Mouse (Mus musculus) brown adipose tissue, adult 24 weeks (tissue): ENCODE measurements at regions not wholly inside any gene's neighbourhood (a gene's known extent, or its start where the extent isn't known, plus 50 kb on each side); places are given as distances from the start of the nearest gene placed in this dataset.
"Not testable (repeated sequence)": the region's sequence is repeated elsewhere in the genome, so short reads cannot be mapped to it uniquely, and the experiment has no call there.

ENCODE experiments used
- H3K27ac ChIP-seq: fragments of 200-500 bp; replicated peaks from 2 replicates; pipeline ENCODE4 v1.5.1; 2012; ENCODE audit warnings: low read depth, mild to moderate bottlenecking, low read length
- H3K4me1 ChIP-seq: fragments of 200-500 bp; 2 replicates; pipeline ENCODE4 v1.6.1; 2012; ENCODE audit warnings: low read length, mixed read lengths; ENCODE audit not compliant: control insufficient read depth, insufficient read depth, insufficient read length
- H3K4me3 ChIP-seq: fragments of 200-500 bp; 2 replicates; pipeline ENCODE4 v1.5.1; 2012; ENCODE audit warnings: low read depth, mild to moderate bottlenecking, low read length, moderate library complexity; ENCODE audit not compliant: insufficient read depth

- Histone ChIP-seq H3K4me1 (no peaks in the 10 kb centered on the region), H3K4me3 (no peak overlapping the region), H3K27ac (no peak overlapping the region)
Measured at GRCm38 (mm10) chr8:113990718-113991117, 142.2 kb upstream of the Adamts18 start.

- H3K4me3 ChIP-seq, result no peak overlapping the region
- peaks cover 3% of the 10 kb centered on the region; the same call in 1 of the 2 replicates for H3K4me1 ChIP-seq
- no peak overlapping the region for H3K27ac ChIP-seq
Measured at GRCm38 (mm10) chr8:113998881-113999280, 134.5 kb upstream of the Nudt7 start.

DNA sequence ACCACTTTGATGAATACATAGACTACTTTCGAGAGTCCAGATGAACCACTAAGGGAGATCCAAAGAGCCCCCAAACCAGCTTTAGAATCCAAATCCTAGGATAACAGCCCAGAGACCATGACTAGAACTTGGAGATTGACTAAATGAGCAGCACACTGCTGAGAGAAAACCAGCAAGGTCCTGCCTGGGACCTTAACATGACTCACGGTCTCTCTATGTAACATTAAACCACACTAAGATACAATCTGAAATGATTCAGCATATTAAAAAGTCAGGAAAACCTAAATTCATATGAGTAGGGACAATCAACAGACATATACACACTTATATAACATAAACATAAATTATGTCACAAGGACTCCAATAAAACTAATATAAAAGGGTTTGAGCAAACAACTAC is 131.7 kb upstream of the Nudt7 start:
- Histone ChIP-seq H3K27ac (no peak overlapping the region), H3K4me3 (no peak overlapping the region), H3K4me1 (peaks cover 3% of the 10 kb centered on the region; the same call in 1 of the 2 replicates)

DNA sequence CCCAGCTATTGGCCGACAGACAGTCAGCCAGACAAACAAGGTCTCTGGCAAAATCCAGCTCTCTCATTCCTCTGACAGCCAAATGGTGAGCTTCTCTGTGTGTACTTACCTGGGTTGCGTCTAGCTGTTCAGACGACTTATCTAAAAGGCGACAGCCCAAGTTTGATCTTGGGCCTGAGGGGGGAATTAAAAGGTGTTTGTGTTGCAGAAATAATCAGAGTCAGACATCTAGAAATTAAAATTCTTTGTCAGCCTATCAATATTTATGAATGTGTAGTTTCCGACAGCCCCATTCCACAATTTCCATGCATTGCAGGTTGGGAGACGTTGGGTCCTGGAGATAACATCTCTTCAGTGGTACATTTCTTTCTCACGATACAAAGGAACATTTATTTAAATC is 128.9 kb upstream of the Nudt7 start:
- Histone ChIP-seq H3K4me1 (no peaks in the 10 kb centered on the region), H3K27ac (no peak overlapping the region), H3K4me3 (no peak overlapping the region)

DNA sequence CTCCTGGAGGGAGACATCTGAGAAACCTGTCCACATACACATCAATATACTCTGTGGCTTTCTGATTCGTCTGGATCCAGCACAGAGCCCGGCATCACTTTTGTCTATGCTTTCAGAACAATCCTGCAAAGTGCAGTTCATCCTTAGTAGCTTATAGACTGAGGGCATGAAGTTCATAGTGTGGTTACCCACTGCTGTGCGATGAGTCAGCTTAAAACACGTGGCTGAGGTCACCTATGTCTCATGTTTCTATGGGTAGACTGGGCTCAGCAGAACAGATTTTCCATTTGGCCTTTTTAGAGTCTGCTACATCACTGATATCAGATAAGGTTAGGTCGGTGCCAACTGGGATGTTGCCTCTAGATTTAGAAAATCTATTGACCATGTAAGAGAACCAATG is 126.8 kb upstream of the Nudt7 start:
- Histone ChIP-seq H3K4me3 (no peak overlapping the region), H3K4me1 (no peaks in the 10 kb centered on the region), H3K27ac (no peak overlapping the region)

DNA sequence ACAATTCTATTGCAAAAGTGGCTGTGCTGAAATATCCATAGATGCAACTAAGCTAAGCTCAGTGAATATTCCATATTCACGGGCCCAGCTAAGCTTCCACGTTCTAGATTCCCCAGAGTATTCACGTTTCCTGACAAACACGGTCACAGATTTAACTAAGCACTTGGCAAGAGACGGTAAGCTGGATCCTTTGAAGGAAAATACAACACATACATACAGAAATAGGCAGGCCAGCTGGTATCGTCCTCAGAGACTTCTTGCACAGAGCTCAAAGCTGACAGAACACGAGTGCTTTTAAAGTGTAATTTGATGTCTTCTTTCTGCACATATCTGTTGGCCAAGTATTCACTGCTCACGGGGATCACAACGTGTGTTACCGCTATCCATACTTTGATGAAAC is 126.3 kb upstream of the Nudt7 start:
- H3K4me3 ChIP-seq, result no peak overlapping the region
- no peak overlapping the region for H3K27ac ChIP-seq
- no peaks in the 10 kb centered on the region for H3K4me1 ChIP-seq

DNA sequence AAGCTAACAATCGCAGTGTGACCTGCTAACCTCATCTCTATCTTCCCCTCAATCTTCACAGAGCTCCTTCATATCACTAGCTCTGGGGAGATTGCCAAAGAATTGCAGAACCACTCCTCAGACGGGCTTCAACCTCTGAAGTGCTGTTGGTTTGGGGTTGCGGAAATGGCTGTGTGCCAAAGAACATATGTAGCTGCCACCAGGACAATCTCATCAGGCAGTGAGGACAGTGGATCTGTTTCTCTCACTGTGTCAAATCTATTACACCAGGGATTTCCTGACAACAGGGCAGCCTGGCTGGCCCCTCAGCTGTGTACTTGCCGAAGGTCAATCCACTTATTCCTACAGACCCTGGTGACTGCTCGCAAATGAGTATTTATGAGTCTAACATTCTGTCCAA is 115.0 kb upstream of the Nudt7 start:
- no peaks in the 10 kb centered on the region for H3K4me1 ChIP-seq
- no peak overlapping the region for H3K27ac ChIP-seq
- no peak overlapping the region for H3K4me3 ChIP-seq

DNA sequence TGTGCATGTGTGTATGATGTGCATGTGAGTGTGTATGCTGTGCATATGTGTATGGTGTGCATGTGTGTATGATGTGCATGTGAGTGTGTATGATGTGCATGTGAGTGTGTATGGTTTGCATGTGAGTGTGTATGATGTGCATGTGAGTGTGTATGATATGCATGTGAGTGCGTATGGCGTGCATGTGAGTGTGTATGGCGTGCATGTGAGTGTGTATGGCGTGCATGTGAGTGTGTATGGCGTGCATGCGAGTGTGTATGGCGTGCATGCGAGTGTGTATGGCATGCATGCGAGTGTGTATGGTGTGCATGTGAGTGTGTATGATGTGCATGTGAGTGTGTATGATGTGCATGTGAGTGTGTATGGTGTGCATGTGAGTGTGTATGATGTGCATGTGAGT is 103.2 kb upstream of the Nudt7 start:
- H3K4me3 ChIP-seq, H3K27ac ChIP-seq, H3K4me1 ChIP-seq: not testable (repeated sequence)

- Histone ChIP-seq H3K4me3 (no peak overlapping the region), H3K4me1 (no peaks in the 10 kb centered on the region), H3K27ac (no peak overlapping the region)
Measured at GRCm38 (mm10) chr8:114052426-114052825, 80.9 kb upstream of the Nudt7 start.

- Histone ChIP-seq H3K4me1 (no peaks in the 10 kb centered on the region), H3K27ac (no peak overlapping the region), H3K4me3 (no peak overlapping the region)
Measured at GRCm38 (mm10) chr8:114063566-114063965, 69.8 kb upstream of the Nudt7 start.

- no peak overlapping the region for H3K27ac ChIP-seq
- H3K4me1 ChIP-seq, result no peaks in the 10 kb centered on the region
- H3K4me3 ChIP-seq, result no peak overlapping the region
Measured at GRCm38 (mm10) chr8:114072330-114072729, 61.0 kb upstream of the Nudt7 start.

GRCm38 (mm10) chr8:114074122-114074521 is 59.2 kb upstream of the Nudt7 start:
- H3K4me3 ChIP-seq, result no peak overlapping the region
- no peaks in the 10 kb centered on the region for H3K4me1 ChIP-seq
- no peak overlapping the region for H3K27ac ChIP-seq

GRCm38 (mm10) chr8:114076701-114077100 is 56.7 kb upstream of the Nudt7 start:
- Histone ChIP-seq H3K27ac (no peak overlapping the region), H3K4me3 (no peak overlapping the region)

GRCm38 (mm10) chr8:114081049-114081756 is 52.2 kb upstream of the Nudt7 start:
- H3K27ac ChIP-seq, result no peak overlapping the region
- H3K4me3 ChIP-seq, result no peak overlapping the region
- no peaks in the 10 kb centered on the region for H3K4me1 ChIP-seq

More at GRCm38 (mm10) chr8:114076701-114077100, 56.7 kb upstream of the Nudt7 start:
- no peaks in the 10 kb centered on the region for H3K4me1 ChIP-seq

DNA sequence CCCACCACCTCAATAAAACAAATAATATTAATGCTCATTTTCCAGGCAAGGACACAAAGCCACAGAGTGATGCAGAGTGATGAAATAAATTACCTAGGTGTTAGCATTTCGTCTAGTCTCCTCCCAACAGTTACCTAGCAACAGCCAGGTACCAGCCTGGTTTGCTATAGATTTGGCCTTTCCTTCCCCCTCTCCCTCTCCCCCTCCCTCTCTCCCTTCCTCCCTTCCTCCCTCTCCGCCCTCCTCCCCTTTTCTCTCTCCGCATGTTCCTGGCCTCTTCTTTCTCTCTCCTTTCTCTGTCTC is 51.6 kb upstream of the Nudt7 start:
- H3K27ac ChIP-seq, result no peak overlapping the region
- H3K4me3 ChIP-seq, result no peak overlapping the region
- H3K4me1 ChIP-seq, result no peaks in the 10 kb centered on the region
